Mouse (Mus musculus): ENCODE measurements around the gene Pdzd2. TPM values are rescaled to one million over a fixed set of nuclear protein-coding genes. Genes with fewer than 3 reads are reported as not detected.

Gene Pdzd2
- polyA plus RNA-seq, 1 experiment from 2014 or later: 114 TPM

GRCm38 (mm10) chr15:12577054-12577696, 162.5 kb downstream of the Pdzd2 start:
- H3K9ac ChIP-seq (replicated peaks; ENCODE audit: low read depth): no peak overlapping the region
- peak; percentile 88 for DNase-seq (ENCODE audit: low spot score)

GRCm38 (mm10) chr15:12573621-12574020, 166.1 kb downstream of the Pdzd2 start:
- Histone ChIP-seq H3K9me3 (ENCODE audit: low read length) (no peaks in the 10 kb centered on the region), H3K27me3 (replicated peaks; ENCODE audit: insufficient read depth, low read length) (no peaks in the 10 kb centered on the region), H3K4me3 (ENCODE audit: low read depth, low read length) (no peak overlapping the region), H3K36me3 (ENCODE audit: insufficient read depth, low read length) (no peaks in the 10 kb centered on the region), H3K27ac (ENCODE audit: low read length) (no peak overlapping the region), H3K9ac (replicated peaks; ENCODE audit: low read depth) (no peak overlapping the region), H3K4me1 (ENCODE audit: insufficient read depth, low read depth, low read length) (0 out of 2 replicates have a peak, but pooled peaks cover 5% of the 10 kb centered on the region), H3K4me2 (replicated peaks; ENCODE audit: low read depth, low read length) (no peak overlapping the region)
- TF ChIP-seq EP300 (IDR thresholded peaks at IDR 0.05) (no peak), CTCF (IDR thresholded peaks at IDR 0.05) (no peak)
- 57% methylated on average over 3 of the region's 3 CpGs for WGBS
- DNase-seq (ENCODE audit: low spot score) (no peak), ATAC-seq (no peak)

More at GRCm38 (mm10) chr15:12577054-12577696, 162.5 kb downstream of the Pdzd2 start:
- Histone ChIP-seq H3K27ac (ENCODE audit: low read length) (no peak overlapping the region), H3K9me3 (ENCODE audit: low read length) (no peaks in the 10 kb centered on the region), H3K4me1 (ENCODE audit: insufficient read depth, low read depth, low read length) (0 out of 2 replicates have a peak, but pooled peaks cover 5% of the 10 kb centered on the region), H3K4me2 (replicated peaks; ENCODE audit: low read depth, low read length) (peak overlapping the region; percentile 30; the same call in 1 of the 2 replicates), H3K27me3 (replicated peaks; ENCODE audit: insufficient read depth, low read length) (no peaks in the 10 kb centered on the region), H3K36me3 (ENCODE audit: insufficient read depth, low read length) (no peaks in the 10 kb centered on the region), H3K4me3 (ENCODE audit: low read depth, low read length) (no peak overlapping the region)
- 0 out of 2 replicates have a peak, but pooled peaks have one; percentile 36 for TF ChIP-seq EP300 (IDR thresholded peaks at IDR 0.05)
- TF ChIP-seq CTCF (IDR thresholded peaks at IDR 0.05): peak; percentile 68
- peak; percentile 46 for ATAC-seq
- 19% methylated on average over 11 of the region's 11 CpGs for WGBS

GRCm38 (mm10) chr15:12571168-12571567, 168.6 kb downstream of the Pdzd2 start:
- Histone ChIP-seq H3K4me2 (replicated peaks; ENCODE audit: low read depth, low read length) (no peak overlapping the region), H3K9ac (replicated peaks; ENCODE audit: low read depth) (no peak overlapping the region), H3K27ac (ENCODE audit: low read length) (no peak overlapping the region), H3K36me3 (ENCODE audit: insufficient read depth, low read length) (no peaks in the 10 kb centered on the region), H3K9me3 (ENCODE audit: low read length) (no peaks in the 10 kb centered on the region), H3K4me1 (ENCODE audit: insufficient read depth, low read depth, low read length) (no peaks in the 10 kb centered on the region), H3K27me3 (replicated peaks; ENCODE audit: insufficient read depth, low read length) (no peaks in the 10 kb centered on the region), H3K4me3 (ENCODE audit: low read depth, low read length) (no peak overlapping the region)
- ATAC-seq (peak; percentile 40; the same call in 1 of the 2 replicates), DNase-seq (ENCODE audit: low spot score) (no peak)
- TF ChIP-seq EP300 (IDR thresholded peaks at IDR 0.05): peak; percentile 59; the same call in 1 of the 2 replicates
- TF ChIP-seq CTCF (IDR thresholded peaks at IDR 0.05): no peak
- 42% methylated on average over 4 of the region's 4 CpGs for WGBS

GRCm38 (mm10) chr15:12566637-12567440, 172.9 kb downstream of the Pdzd2 start:
- no peaks in the 10 kb centered on the region for H3K9me3 ChIP-seq (ENCODE audit: low read length)
- H3K4me1 ChIP-seq (ENCODE audit: insufficient read depth, low read depth, low read length): no peaks in the 10 kb centered on the region; the same call in 1 of the 2 replicates
- DNase-seq (ENCODE audit: low spot score): no peak
- no peak overlapping the region for H3K4me3 ChIP-seq (ENCODE audit: low read depth, low read length)
- ATAC-seq: no peak
- TF ChIP-seq EP300 (IDR thresholded peaks at IDR 0.05) (no peak), CTCF (IDR thresholded peaks at IDR 0.05) (no peak)
- no peak overlapping the region for H3K4me2 ChIP-seq (replicated peaks; ENCODE audit: low read depth, low read length)
- no peak overlapping the region for H3K27ac ChIP-seq (ENCODE audit: low read length)
- no peaks in the 10 kb centered on the region for H3K27me3 ChIP-seq (replicated peaks; ENCODE audit: insufficient read depth, low read length)
- no peak overlapping the region for H3K9ac ChIP-seq (replicated peaks; ENCODE audit: low read depth)
- H3K36me3 ChIP-seq (ENCODE audit: insufficient read depth, low read length): no peaks in the 10 kb centered on the region
- 84% methylated on average over 11 of the region's 11 CpGs for WGBS

GRCm38 (mm10) chr15:12565281-12565680, 174.4 kb downstream of the Pdzd2 start:
- no peaks in the 10 kb centered on the region for H3K9me3 ChIP-seq (ENCODE audit: low read length)
- H3K27ac ChIP-seq (ENCODE audit: low read length): 0 out of 2 replicates have a peak overlapping the region, but pooled peaks have one; percentile 14
- H3K27me3 ChIP-seq (replicated peaks; ENCODE audit: insufficient read depth, low read length): no peaks in the 10 kb centered on the region
- 36% methylated on average over 8 of the region's 8 CpGs for WGBS
- H3K9ac ChIP-seq (replicated peaks; ENCODE audit: low read depth): no peak overlapping the region
- H3K36me3 ChIP-seq (ENCODE audit: insufficient read depth, low read length): no peaks in the 10 kb centered on the region
- no peak overlapping the region for H3K4me2 ChIP-seq (replicated peaks; ENCODE audit: low read depth, low read length)
- TF ChIP-seq CTCF (IDR thresholded peaks at IDR 0.05): no peak
- TF ChIP-seq EP300 (IDR thresholded peaks at IDR 0.05): peak; percentile 59; the same call in 1 of the 2 replicates
- ATAC-seq: peak; percentile 64
- DNase-seq (ENCODE audit: low spot score): peak; percentile 55
- no peak overlapping the region for H3K4me3 ChIP-seq (ENCODE audit: low read depth, low read length)
- H3K4me1 ChIP-seq (ENCODE audit: insufficient read depth, low read depth, low read length): no peaks in the 10 kb centered on the region; the same call in 1 of the 2 replicates

- ATAC-seq (no peak), DNase-seq (ENCODE audit: low spot score) (no peak)
- Histone ChIP-seq H3K27ac (ENCODE audit: low read length) (no peak overlapping the region), H3K4me1 (ENCODE audit: insufficient read depth, low read depth, low read length) (no peaks in the 10 kb centered on the region; the same call in 1 of the 2 replicates), H3K9me3 (ENCODE audit: low read length) (no peaks in the 10 kb centered on the region), H3K4me3 (ENCODE audit: low read depth, low read length) (no peak overlapping the region), H3K27me3 (replicated peaks; ENCODE audit: insufficient read depth, low read length) (no peaks in the 10 kb centered on the region), H3K36me3 (ENCODE audit: insufficient read depth, low read length) (no peaks in the 10 kb centered on the region), H3K4me2 (replicated peaks; ENCODE audit: low read depth, low read length) (no peak overlapping the region), H3K9ac (replicated peaks; ENCODE audit: low read depth) (no peak overlapping the region)
- WGBS: 27% methylated on average over 8 of the region's 8 CpGs
- TF ChIP-seq CTCF (IDR thresholded peaks at IDR 0.05) (no peak), EP300 (IDR thresholded peaks at IDR 0.05) (no peak)
Observed at GRCm38 (mm10) chr15:12560505-12560904, 179.2 kb downstream of the Pdzd2 start.
